Mouse (Mus musculus) embryonic facial prominence, embryonic 11.5 days (tissue): ENCODE results near the gene Alox5ap. TPM values are rescaled to one million over a fixed set of nuclear protein-coding genes. Genes with fewer than 3 reads are reported as not detected.

Experiments used
- ATAC-seq: fragments of 200-750 bp; cut with Nextera tagmentation; replicated peaks from 2 replicates; pipeline ENCODE4 v1.8.0; 2017; ENCODE audit warnings: low read depth; ENCODE audit not compliant: insufficient number of reproducible peaks, low FRiP score, low TSS enrichment
- DNase-seq: peaks from one replicate; pipeline ENCODE4 v3.0.0-alpha.2; 2015; ENCODE audit warnings: low spot score
- H3K27ac ChIP-seq: fragments of 300-500 bp; sonication (generic); replicated peaks from 2 replicates; pipeline ENCODE4 v1.5.1; 2014; ENCODE audit warnings: mild to moderate bottlenecking, low read depth, low read length, control low read depth
- H3K27me3 ChIP-seq: fragments of 300-500 bp; sonication (generic); 2 replicates; pipeline ENCODE4 v1.6.1; 2014; ENCODE audit warnings: mild to moderate bottlenecking, low read length, moderate library complexity, mixed read lengths; ENCODE audit not compliant: control insufficient read depth, insufficient read depth
- H3K36me3 ChIP-seq: fragments of 300-500 bp; sonication (generic); replicated peaks from 2 replicates; pipeline ENCODE4 v1.6.1; 2014; ENCODE audit warnings: low read depth, mild to moderate bottlenecking, low read length, moderate library complexity, mixed read lengths; ENCODE audit not compliant: control insufficient read depth, insufficient read depth
- H3K4me1 ChIP-seq: fragments of 300-500 bp; sonication (generic); 2 replicates; pipeline ENCODE4 v1.6.1; 2014; ENCODE audit warnings: low read length, mixed read lengths; ENCODE audit not compliant: control insufficient read depth, insufficient read depth
- H3K4me2 ChIP-seq: fragments of 300-500 bp; sonication (generic); 2 replicates; pipeline ENCODE4 v1.6.1; 2014; ENCODE audit warnings: low read depth, mild to moderate bottlenecking, control low read depth, low read length, moderate library complexity
- H3K4me3 ChIP-seq: fragments of 300-500 bp; sonication (generic); 2 replicates; pipeline ENCODE4 v1.5.1; 2014; ENCODE audit warnings: low read depth, low read length, control low read depth
- H3K9ac ChIP-seq: fragments of 300-500 bp; sonication (generic); replicated peaks from 2 replicates; pipeline ENCODE4 v1.6.1; 2014; ENCODE audit warnings: mild to moderate bottlenecking, control low read depth, low read length
- H3K9me3 ChIP-seq: fragments of 300-500 bp; sonication (generic); replicated peaks from 2 replicates; pipeline ENCODE4 v1.6.1; 2016; ENCODE audit warnings: mild to moderate bottlenecking, low read length, inconsistent platforms, mixed read lengths; ENCODE audit not compliant: control insufficient read depth
- WGBS: fragments of 180-500 bp; shearing (Covaris S2); extraction: QIAGEN DNeasy Blood & Tissue Kit; methylation state at CpG from one replicate; pipeline ENCODE4 v1.1.7; 2014; 5-methylcytosine and 5-hydroxymethylcytosine counted together
- polyA plus RNA-seq: library from polyadenylated mRNA; unstranded; fragments of >200 nt; fragmentation: Nextera tagmentation; extraction: Ambion mirVana; gene quantifications from 2 replicates; pipeline ENCODE4 v1.2.1, GENCODE M21; 2014

The Alox5ap gene
- polyA plus RNA-seq, 1 experiment from 2014 or later, result 8.5 TPM

GRCm38 (mm10) chr5:149229619-149230339 lies 34.8 kb upstream of the Alox5ap start:
- Histone ChIP-seq H3K4me3 (peak overlapping the region; percentile 50), H3K27ac (peak overlapping the region; percentile 80), H3K9ac (peak overlapping the region; percentile 64), H3K4me1 (no peaks in the 10 kb centered on the region), H3K9me3 (no peaks in the 10 kb centered on the region), H3K27me3 (no peaks in the 10 kb centered on the region), H3K4me2 (peak overlapping the region; percentile 39), H3K36me3 (no peaks in the 10 kb centered on the region)
- ATAC-seq, result 0 out of 2 replicates have a peak, but pooled peaks have one; percentile 6
- DNase-seq, result no peak
- WGBS, result 70% methylated on average over 18 of the region's 18 CpGs

GRCm38 (mm10) chr5:149235002-149235401 lies 29.6 kb upstream of the Alox5ap start:
- no peaks in the 10 kb centered on the region for H3K27me3 ChIP-seq
- no peak overlapping the region for H3K27ac ChIP-seq
- H3K4me1 ChIP-seq, result no peaks in the 10 kb centered on the region
- no peak for ATAC-seq
- WGBS, result 91% methylated on average over 7 of the region's 7 CpGs
- no peak for DNase-seq
- no peak overlapping the region for H3K4me3 ChIP-seq
- no peak overlapping the region for H3K4me2 ChIP-seq
- H3K9me3 ChIP-seq, result no peaks in the 10 kb centered on the region
- H3K36me3 ChIP-seq, result no peaks in the 10 kb centered on the region
- H3K9ac ChIP-seq, result no peak overlapping the region

GRCm38 (mm10) chr5:149237221-149237950 lies 27.2 kb upstream of the Alox5ap start:
- H3K9me3 ChIP-seq, result no peaks in the 10 kb centered on the region
- H3K27ac ChIP-seq, result no peak overlapping the region
- DNase-seq, result no peak
- 86% methylated on average over 24 of the region's 24 CpGs for WGBS
- no peaks in the 10 kb centered on the region for H3K36me3 ChIP-seq
- H3K4me2 ChIP-seq, result no peak overlapping the region
- H3K4me1 ChIP-seq, result no peaks in the 10 kb centered on the region
- ATAC-seq, result no peak
- no peak overlapping the region for H3K9ac ChIP-seq
- H3K4me3 ChIP-seq, result no peak overlapping the region
- H3K27me3 ChIP-seq, result no peaks in the 10 kb centered on the region

- no peak overlapping the region for H3K9ac ChIP-seq
- 95% methylated on average over 5 of the region's 5 CpGs for WGBS
- no peaks in the 10 kb centered on the region for H3K9me3 ChIP-seq
- no peak overlapping the region for H3K4me2 ChIP-seq
- H3K36me3 ChIP-seq, result no peaks in the 10 kb centered on the region
- DNase-seq (no peak), ATAC-seq (no peak)
- no peak overlapping the region for H3K4me3 ChIP-seq
- no peaks in the 10 kb centered on the region for H3K27me3 ChIP-seq
- H3K4me1 ChIP-seq, result no peaks in the 10 kb centered on the region
- no peak overlapping the region for H3K27ac ChIP-seq
Measured at GRCm38 (mm10) chr5:149242467-149242866, 22.1 kb upstream of the Alox5ap start.

- 37% methylated on average over 5 of the region's 5 CpGs for WGBS
- DNase-seq, result no peak
- H3K4me3 ChIP-seq, result no peak overlapping the region
Measured at GRCm38 (mm10) chr5:149243053-149243452, 21.5 kb upstream of the Alox5ap start.

GRCm38 (mm10) chr5:149245391-149245964 lies 19.1 kb upstream of the Alox5ap start:
- Histone ChIP-seq H3K4me2 (peak overlapping the region; percentile 47), H3K36me3 (no peaks in the 10 kb centered on the region), H3K27ac (no peak overlapping the region), H3K4me3 (no peak overlapping the region), H3K9me3 (no peaks in the 10 kb centered on the region), H3K9ac (no peak overlapping the region), H3K27me3 (no peaks in the 10 kb centered on the region), H3K4me1 (no peaks in the 10 kb centered on the region)
- 47% methylated on average over 9 of the region's 9 CpGs for WGBS
- DNase-seq (no peak), ATAC-seq (no peak)

More at GRCm38 (mm10) chr5:149243053-149243452, 21.5 kb upstream of the Alox5ap start:
- no peak for ATAC-seq
- no peaks in the 10 kb centered on the region for H3K27me3 ChIP-seq
- no peak overlapping the region for H3K4me2 ChIP-seq
- no peak overlapping the region for H3K9ac ChIP-seq
- H3K36me3 ChIP-seq, result no peaks in the 10 kb centered on the region
- H3K9me3 ChIP-seq, result no peaks in the 10 kb centered on the region
- H3K4me1 ChIP-seq, result no peaks in the 10 kb centered on the region
- no peak overlapping the region for H3K27ac ChIP-seq

- Histone ChIP-seq H3K4me1 (no peaks in the 10 kb centered on the region), H3K4me2 (peak overlapping the region; percentile 47), H3K4me3 (no peak overlapping the region), H3K9ac (0 out of 2 replicates have a peak overlapping the region, but pooled peaks have one; percentile 15), H3K27me3 (no peaks in the 10 kb centered on the region), H3K9me3 (no peaks in the 10 kb centered on the region), H3K27ac (no peak overlapping the region), H3K36me3 (no peaks in the 10 kb centered on the region)
- ATAC-seq (peak; percentile 81), DNase-seq (peak; percentile 36)
- WGBS, result 18% methylated on average over 16 of the region's 16 CpGs
Measured at GRCm38 (mm10) chr5:149245965-149246470, 18.5 kb upstream of the Alox5ap start.
